Mouse (Mus musculus) embryo, embryonic 10 days (tissue): ENCODE results near the gene Pcmt1.
A peak's percentile ranks its signal among the peaks of the same experiment; 100 is the strongest.

ENCODE experiments used
- DNase-seq: peaks from one replicate; pipeline ENCODE4 v3.0.0-alpha.2; 2015; ENCODE audit warnings: low spot score

Gene Pcmt1

DNA sequence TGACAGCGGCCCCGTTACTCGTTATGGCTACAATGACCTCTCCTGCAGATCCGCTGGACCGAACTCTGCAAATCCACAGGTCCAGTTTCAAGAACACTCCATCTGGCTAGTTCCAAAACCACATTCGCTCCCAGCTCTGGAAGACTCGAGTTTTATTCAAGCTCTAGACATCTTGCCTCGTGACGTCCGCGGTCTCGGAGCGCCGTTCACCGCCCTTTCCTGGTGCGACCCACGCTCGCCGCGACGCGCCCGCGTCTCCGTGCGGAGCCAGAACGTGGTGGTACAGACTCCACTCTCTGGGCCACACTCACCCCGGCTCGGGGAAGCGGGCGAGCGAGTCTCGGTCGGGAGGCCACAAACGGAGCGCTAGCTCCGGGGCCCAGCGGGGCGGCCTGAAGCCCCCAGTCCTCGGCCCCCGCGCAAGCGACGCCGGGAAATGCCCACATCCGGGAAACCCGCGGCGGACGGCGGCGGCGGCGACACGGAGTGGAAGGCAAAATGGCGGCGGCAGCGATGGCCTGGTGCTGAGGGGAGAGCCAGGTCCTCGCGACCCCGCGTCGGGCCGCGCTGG lies at the start of gene Pcmt1, which contains the start of gene Lats1:
Pcmt1 (minus strand) TSS at position 406 of the 571 bp plus-strand sequence.
Lats1 (plus strand) TSS at position 484 of the 571 bp plus-strand sequence.
- DNase-seq = peak; percentile 86

- no peak for DNase-seq
These were observed 46.1 kb upstream of the Pcmt1 start for GRCm38 (mm10) chr10:7727011-7727410.

GRCm38 (mm10) chr10:7726501-7726812 lies 45.5 kb upstream of the Pcmt1 start:
- no peak for DNase-seq

- peak; percentile 99 for DNase-seq
These were observed 45.0 kb upstream of the Pcmt1 start, which contains the start of gene Katna1 for GRCm38 (mm10) chr10:7725751-7726500. Gene Katna1, plus strand, starts transcription at chr10:7726000.

DNA sequence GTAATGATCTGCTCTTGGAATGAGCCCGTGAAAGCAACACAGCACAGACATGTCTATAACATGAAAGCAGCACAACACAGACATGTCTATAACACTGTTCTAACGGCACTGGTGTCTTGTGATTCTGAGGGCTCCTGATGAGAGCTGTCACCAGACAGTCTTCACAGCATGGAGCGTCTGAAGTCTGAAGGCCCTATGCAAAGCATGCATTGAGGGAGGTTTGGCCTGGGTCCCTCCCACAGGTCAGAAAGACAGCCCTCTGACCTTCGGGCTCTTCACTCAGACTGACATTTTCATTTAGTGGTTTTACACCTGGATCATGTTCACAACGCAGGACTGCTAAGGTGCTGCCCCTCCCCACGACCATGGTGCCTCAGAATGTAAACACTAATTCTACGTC lies 34.1 kb upstream of the Pcmt1 start:
- DNase-seq = no peak

DNA sequence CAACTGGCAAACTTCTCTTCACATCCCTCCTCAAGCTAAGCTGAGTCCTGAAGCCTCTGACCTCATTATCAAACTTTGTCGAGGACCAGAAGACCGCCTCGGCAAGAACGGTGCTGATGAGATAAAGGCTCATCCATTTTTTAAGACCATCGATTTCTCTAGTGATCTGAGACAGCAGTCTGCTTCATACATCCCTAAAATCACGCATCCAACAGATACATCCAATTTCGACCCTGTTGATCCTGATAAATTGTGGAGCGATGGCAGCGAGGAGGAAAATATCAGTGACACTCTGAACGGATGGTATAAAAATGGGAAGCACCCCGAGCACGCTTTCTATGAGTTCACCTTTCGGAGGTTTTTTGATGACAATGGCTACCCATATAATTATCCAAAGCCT lies 31.6 kb upstream of the Pcmt1 start:
- DNase-seq = no peak

GRCm38 (mm10) chr10:7710121-7710520 lies 29.2 kb upstream of the Pcmt1 start:
- DNase-seq = no peak

DNA sequence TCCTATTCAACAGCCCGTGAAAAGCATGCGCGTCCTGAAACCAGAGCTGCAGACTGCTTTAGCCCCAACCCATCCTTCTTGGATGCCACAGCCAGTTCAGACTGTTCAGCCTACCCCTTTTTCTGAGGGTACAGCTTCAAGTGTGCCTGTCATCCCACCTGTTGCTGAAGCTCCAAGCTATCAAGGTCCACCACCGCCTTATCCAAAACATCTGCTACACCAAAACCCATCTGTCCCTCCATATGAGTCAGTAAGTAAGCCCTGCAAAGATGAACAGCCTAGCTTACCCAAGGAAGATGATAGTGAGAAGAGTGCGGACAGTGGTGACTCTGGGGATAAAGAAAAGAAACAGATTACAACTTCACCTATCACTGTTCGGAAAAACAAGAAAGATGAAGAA lies 21.6 kb upstream of the Pcmt1 start:
- no peak for DNase-seq

- no peak for DNase-seq
These were observed 19.2 kb upstream of the Pcmt1 start for GRCm38 (mm10) chr10:7700120-7700519.

DNA sequence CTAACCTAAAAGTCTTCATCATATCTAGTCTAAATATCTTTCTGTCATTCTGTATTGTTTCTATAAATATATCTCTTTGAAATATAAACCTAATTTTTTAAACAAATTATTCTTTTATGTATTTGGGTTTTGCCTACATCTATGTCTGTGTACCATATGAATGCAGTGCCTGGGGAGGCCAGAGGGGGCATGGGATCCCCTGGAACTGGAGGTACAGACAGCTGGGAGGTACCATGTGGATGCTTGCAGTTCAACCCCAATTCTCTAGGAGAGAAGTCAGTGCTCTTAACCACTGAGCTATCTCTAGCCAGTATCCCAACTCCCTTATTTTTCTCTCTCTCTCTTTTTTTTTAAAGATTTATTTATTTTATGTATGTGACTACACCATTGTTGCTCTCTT lies 14.3 kb upstream of the Pcmt1 start:
- DNase-seq = no peak

DNA sequence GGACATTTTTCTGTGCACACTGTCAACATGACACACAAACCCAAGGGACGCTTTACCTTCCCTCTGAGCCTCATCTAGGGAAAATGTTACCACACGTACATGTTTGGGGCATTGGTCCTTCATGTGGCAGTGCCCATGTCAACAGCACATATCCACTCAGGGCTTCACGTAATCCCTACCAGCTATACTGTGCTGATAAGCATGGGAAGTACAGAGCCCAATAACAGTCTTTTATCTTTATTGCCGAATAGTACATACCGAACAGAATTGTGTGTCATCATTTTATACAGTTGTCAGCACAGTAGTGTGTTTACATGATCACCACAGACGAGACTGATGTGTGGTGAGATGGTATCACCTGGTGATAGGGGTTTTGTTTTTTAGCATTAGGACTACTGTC lies 6.0 kb upstream of the Pcmt1 start:
- DNase-seq = no peak

GRCm38 (mm10) chr10:7682249-7682648 lies 1.3 kb upstream of the Pcmt1 start:
- DNase-seq = no peak

- peak; percentile 71 for DNase-seq
These were observed 548 bp upstream of the Pcmt1 start for GRCm38 (mm10) chr10:7681343-7682025.

DNA sequence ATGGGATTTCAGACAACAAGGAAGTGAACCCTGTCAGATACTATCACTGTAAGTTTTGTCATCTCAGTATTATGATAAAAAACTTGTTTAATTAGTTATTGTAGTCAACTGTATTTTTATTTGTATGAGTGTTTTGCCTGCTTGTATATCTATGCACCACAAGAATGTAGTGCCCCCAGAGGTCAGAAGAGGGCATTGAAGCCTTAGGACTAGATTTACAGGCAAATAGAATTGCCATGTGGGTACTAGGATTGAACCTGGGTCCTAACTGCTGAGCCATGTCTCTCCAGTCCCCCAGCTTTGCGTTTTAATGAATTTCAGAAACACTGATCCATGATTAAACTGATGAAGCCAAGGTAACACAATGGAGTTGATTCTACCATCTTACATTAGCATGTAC lies 7.3 kb downstream of the Pcmt1 start:
- DNase-seq = peak; percentile 57

DNA sequence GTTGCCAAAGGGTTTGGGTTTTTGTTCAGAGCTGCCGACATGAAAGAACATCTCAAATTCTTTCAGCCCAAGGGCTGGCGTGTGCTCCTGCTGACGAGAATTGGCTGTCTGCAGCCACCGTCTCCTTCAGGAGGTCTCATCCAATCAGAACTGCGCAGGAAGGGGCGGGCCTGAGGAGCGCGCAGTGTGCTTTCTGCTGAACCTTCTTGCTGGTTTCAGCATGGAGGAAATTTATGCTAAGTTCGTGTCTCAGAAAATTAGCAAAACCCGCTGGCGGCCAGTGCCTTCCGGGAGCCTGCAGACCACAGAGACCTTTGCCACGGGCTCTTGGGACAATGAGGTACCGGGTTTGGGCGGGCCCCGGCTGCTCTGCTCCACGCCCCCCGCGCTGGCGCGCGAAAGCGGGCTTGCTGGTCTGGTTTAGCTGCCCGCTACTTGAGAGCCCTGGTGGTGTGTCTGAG lies 13.6 kb downstream of the Pcmt1 start, which contains the start of gene Nup43:
Nup43 (plus strand) TSS at position 162 of the 461 bp plus-strand sequence.
- DNase-seq = peak; percentile 96

- no peak for DNase-seq
These were observed 16.0 kb downstream of the Pcmt1 start for GRCm38 (mm10) chr10:7664889-7665288.

GRCm38 (mm10) chr10:7664027-7664526 lies 16.9 kb downstream of the Pcmt1 start:
- no peak for DNase-seq

DNA sequence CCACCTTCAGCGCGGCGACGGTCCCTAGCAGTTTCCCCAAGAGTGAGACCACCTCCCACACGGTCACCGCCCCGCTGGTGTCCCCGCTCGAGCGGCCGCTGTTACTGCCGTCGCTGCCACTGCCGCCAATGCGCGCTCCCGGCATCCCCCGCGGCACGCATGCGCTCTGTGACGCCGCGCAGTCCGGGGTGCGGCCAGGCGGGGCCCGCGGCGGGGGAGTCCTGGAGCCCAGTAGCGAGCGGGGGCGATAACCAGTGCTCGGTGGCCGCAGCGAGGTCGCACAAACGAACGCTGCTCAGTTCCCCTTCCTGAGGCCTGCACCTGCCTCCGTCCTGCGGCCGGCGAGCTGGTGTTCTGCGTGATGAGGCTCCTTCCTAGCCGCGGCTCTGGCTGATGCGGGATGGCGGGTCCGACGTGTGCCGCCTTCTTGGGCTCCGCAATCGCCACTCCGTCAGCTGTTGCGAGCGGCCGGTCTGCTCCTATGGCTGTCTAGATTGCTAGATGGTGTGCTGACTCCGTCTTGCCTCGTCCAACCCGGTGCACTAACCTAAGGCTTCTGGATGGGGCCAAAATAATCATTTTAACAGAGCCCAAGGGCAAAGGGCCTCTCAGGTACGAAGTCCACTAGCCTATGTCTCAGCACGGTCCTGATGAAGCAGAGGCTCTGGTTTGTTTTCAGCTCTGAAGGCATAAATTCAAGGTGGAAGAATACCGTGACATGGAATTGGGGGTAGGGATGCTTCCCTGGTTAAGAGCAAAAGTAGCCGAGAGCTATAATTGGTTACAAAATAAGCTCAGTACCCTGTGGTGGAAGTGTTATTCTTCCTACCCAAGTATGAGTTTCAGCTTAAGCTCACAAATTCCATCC lies 17.5 kb downstream of the Pcmt1 start:
- peak; percentile 94 for DNase-seq

GRCm38 (mm10) chr10:7662471-7663141 lies 18.3 kb downstream of the Pcmt1 start:
- DNase-seq = peak; percentile 78

DNA sequence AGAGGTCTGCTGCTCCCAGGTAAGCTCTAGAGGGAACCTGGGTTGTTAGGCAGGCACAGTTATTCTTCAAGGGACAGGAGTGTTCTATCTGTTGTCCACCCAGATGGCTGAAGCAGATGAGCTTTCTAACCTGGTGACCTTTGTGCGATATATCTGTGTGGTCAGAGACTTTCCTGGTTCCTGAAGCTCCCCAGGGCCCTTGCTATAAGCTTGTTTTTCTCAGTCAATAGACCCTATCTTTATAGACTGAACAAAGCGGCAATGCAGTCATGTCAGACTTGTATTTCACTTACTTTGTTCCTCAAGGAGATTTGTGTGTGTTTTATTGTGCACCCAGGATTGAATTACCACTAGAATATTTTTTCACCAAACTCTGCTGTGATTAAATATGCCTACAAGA lies 29.9 kb downstream of the Pcmt1 start:
- DNase-seq = no peak

- DNase-seq = no peak
These were observed 31.9 kb downstream of the Pcmt1 start for GRCm38 (mm10) chr10:7649059-7649458.
